Mouse (Mus musculus) thymus, postnatal 4 days (tissue): ENCODE data around the gene Tex19.2.
"Not testable (repeated sequence)": the region's sequence is repeated elsewhere in the genome, so short reads cannot be mapped to it uniquely, and the experiment has no call there.

ENCODE experiments used
- DNase-seq: peaks from one replicate; pipeline ENCODE4 v3.0.0; 2021

Gene Tex19.2

DNA sequence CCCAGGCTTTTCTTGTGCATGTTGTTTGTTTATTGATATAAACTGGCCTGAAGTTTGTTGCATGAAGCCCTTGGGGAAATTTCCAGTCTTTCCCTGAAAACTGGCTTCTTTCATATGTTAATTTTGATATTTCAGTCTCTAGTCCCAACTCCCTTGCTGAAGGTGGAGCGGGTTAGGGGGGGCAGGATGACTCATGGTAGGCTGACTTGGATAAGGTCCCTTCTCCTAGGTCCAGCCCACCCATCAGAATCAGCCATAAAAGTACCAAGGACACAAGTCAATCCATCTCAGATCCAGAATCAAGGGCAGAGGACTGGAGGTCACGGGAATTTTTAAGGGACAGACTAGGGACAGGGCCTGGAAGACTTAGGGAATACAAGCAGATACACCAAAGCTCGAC, 7.4 kb downstream of the Tex19.2 start:
- DNase-seq = no peak

GRCm38 (mm10) chr11:121109986-121110385, 8.5 kb downstream of the Tex19.2 start:
- DNase-seq = no peak

GRCm38 (mm10) chr11:121108061-121108460, 10.4 kb downstream of the Tex19.2 start:
- DNase-seq = no peak

- not testable (repeated sequence) for DNase-seq
These were observed 11.2 kb downstream of the Tex19.2 start for GRCm38 (mm10) chr11:121107242-121107641.

- DNase-seq = no peak
These were observed 17.2 kb downstream of the Tex19.2 start for GRCm38 (mm10) chr11:121101124-121101805.

- DNase-seq = no peak
These were observed 17.8 kb downstream of the Tex19.2 start for GRCm38 (mm10) chr11:121100692-121101091.

DNA sequence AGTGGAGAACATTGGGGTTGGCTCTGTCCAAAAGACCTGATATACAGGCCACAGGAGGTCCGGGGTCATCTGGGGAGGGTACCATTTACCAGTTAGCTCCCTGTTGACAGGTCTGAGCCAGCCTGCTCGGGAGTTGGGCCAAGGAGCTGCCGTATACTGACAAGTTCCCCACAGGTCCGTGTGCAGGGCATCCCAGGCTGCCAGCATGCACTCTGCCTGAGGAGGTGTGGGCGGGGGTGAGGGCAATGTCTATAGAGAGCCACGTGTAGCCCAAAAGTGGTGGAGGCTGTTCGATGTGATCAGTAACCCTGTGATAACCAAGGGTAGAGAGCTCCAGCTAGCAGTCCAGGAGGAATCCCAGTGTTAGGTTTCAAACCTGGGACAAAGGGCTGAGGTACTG, 18.7 kb downstream of the Tex19.2 start:
- no peak for DNase-seq

DNA sequence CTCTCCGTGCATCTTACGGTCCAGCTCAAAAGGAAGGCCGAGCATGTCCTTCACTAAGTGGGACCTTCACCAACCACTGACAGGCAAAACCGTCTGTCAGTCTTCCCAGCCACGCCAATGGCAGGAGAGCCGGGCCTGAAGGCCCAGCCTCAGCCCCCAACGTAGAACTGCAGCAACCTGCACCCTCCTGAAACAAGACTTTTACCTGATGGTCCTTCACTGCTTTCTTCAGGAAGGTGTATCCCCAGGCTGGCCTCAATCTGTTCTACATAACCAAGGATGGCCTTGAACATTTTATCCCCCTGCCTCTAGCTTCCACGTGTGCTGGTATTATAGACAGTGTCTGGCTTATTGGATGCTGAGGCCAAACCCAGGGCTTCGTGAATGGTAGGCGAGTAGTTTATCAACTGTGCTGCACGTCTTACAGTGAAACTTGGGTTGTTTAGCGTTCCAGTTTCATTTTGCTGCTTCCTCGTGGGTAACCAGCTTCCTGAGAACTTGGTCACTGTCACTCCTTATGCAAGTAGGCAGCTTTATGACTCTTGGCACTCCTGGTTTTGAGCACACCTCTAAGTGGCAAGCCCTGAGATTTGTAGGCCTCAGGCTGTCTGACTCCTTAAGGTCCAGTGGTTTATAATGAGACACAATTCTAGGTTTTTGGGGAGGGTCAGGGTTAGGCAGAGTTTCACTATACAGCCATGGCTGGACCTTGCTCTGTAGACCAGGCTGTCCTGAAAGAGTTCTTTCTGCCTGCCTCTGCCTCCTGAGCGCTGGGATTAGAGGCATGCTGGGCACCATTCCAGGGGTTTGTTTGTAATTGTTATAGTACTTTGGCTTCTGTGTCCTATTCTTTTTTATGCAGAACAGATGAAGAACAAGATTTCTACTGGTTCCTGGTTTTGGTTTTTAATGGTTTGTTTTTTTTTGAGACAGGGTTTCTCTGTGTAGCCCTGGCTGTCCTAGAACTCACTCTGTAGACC, 25.6 kb downstream of the Tex19.2 start:
- DNase-seq = no peak

DNA sequence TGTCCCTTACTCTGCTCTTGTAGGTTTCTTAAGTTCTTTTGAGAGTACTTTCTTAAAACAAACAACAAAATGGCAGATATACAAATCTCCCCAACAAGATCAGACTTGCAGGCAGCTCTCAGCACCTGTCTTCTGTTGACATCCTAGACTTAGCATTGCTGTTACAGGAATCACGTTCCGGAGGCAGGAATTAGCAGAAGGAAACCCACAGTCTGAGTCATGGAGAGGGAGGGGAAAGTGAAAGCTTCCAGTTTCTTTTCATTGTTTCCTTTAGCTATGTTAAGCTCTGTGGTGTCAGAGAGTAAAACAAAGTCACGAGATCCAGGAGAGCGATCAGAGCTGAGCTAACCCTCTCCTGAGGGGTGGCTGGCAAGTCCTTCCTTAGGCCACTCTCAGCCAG, 27.5 kb downstream of the Tex19.2 start:
- no peak for DNase-seq

DNA sequence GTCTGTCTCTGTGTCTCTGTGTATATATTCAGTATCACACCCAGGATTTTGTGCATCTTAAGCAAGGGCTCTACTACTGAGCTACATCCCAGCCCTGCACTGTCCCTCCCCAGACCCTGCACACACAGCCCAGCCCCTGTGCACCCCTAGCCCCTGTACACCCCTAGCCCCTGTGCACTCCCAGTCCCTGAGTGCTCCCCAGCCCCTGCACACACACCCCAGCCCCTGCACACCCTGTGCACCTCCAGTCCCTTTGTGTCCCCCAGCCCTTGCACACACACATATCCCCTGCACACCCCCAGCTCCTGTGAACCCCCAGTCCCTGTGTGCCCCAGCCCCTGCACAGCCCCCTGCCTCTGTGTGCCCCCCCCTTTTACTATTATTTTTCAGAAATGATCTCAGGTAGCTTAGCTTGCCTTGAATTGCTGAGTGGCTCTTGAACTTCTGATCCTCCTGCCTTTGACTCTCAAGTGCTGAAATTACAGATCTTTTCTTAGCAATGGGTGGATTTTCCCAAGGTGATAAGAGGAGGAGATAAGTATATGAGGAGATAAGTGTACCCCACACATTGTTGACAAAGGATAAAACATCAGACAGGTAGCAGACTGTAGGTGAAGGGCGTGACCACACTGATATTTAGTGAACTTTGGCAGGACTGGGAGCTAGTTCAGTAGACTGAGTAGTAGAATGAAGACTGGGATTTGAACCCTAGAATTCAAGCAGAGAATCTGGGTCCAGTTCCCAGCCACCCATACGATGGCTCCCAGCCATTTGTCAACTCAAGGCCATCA, 28.5 kb downstream of the Tex19.2 start:
- no peak for DNase-seq

DNA sequence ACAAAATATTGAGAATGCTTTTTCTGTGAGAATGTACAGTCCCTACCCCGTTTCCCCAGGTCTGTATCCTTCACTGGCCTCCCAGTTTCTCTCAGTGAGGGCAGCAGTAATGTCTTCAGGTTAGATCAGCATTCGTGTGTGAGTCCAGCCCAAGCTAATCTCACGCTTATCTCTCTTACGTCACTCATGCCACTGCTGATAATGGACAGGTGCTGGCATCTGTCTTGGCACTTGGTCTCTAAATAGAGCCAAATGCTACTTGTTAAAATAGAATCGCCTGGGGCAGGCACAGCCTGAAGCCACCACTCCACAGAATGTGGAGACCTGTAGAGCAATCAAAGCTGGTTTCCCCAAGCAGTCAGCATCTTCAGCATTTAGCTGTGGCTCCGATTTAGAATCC, 29.5 kb downstream of the Tex19.2 start:
- no peak for DNase-seq

- no peak for DNase-seq
These were observed 32.2 kb downstream of the Tex19.2 start for GRCm38 (mm10) chr11:121086296-121086695.

GRCm38 (mm10) chr11:121085181-121085580, 33.3 kb downstream of the Tex19.2 start:
- DNase-seq = no peak

- DNase-seq = peak; percentile 33
These were observed 35.5 kb downstream of the Tex19.2 start for GRCm38 (mm10) chr11:121082857-121083500.

DNA sequence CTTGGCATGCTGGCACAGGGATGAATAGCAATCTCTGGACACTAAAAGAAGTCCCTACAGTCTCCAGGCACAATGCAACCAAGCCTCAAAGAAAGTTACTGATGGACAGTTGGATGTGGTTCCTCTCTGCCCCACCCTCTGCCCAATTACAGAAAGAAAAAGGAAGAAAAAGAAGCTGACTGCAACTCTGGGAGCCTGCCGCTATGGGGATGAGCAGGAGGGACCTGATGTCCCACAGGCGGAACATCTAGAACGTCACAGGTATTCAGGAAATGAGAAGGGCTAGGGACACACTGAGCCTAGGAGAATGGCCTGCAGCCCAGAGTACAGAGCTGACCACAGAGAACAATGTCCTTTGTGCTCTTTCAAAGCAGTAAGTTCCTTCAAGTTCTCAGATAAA, 36.2 kb downstream of the Tex19.2 start:
- no peak for DNase-seq

- DNase-seq = no peak
These were observed 37.4 kb downstream of the Tex19.2 start, which contains the start of gene Sectm1a for GRCm38 (mm10) chr11:121081120-121081519. Sectm1a (minus strand) TSS chr11:121081220.

- no peak for DNase-seq
These were observed 38.1 kb downstream of the Tex19.2 start for GRCm38 (mm10) chr11:121080330-121080729.

DNA sequence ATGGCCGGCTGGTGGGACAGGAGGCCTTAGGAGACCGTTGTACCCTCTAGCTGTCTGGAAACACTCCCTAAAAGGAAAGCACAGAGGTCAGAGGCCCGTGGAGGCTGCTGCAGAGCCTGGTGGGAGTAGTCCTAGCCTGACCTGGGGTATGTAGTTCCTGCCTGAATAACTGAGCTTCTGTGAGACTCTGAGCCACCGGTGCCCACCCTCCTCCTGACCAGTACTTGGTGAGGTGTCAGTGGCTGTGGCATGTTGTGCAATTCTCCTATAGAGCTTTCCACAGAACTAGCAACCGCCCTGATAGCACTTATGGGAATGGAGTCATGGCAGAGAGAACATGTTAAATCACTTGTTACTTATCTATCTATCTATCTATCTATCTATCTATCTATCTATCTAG, 42.8 kb downstream of the Tex19.2 start:
- DNase-seq = no peak

DNA sequence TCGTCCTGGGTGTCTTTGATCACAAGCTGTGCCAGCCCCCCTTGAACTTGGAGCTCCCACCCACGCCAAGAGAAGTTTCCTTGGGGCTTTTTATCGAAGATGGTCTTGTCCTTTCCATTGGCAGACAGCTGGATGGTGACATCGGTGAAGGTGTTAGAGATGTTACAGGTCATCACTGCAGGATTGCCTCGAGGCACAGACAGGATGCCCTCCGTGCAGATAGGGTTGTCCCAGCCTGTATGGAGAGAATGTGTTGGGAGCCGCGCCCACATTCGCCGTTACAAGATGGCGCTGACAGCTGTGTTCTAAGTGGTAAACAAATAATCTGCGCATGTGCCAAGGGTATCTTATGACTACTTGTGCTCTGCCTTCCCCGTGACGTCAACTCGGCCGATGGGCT, 48.8 kb downstream of the Tex19.2 start:
- not testable (repeated sequence) for DNase-seq

DNA sequence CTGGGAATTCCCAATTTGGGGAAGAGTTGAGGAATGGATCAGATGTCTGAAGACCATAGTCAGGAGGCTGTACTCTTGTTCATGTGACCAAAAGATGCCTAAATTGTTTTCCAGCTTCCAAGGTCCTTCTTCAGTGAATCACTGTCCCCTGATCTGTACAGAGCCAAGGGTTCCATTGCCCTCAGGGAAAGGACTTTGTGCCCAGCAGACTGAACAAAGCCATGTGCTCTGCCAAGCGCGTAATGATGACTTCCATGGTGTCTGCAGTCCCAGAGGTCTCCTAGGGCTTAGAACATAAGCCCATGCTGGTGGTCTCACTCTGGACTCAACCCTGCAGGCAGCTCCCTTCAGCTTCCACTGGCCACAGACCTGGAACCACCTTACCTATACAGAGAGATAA, 50.6 kb downstream of the Tex19.2 start:
- no peak for DNase-seq
